Mouse (Mus musculus) erythroblast, embryonic 14.5 days (primary cell): ENCODE data around the gene Tfeb.

ENCODE experiments used
- GATA1 ChIP-seq: IDR thresholded peaks from 2 replicates; pipeline ENCODE4 v1.6.1; 2012; ENCODE audit warnings: low read length, inconsistent platforms, mixed read lengths
- TAL1 ChIP-seq: IDR thresholded peaks from 3 replicates; pipeline ENCODE4 v1.6.1; 2012; ENCODE audit warnings: low read length, inconsistent platforms, mixed read lengths

DNA sequence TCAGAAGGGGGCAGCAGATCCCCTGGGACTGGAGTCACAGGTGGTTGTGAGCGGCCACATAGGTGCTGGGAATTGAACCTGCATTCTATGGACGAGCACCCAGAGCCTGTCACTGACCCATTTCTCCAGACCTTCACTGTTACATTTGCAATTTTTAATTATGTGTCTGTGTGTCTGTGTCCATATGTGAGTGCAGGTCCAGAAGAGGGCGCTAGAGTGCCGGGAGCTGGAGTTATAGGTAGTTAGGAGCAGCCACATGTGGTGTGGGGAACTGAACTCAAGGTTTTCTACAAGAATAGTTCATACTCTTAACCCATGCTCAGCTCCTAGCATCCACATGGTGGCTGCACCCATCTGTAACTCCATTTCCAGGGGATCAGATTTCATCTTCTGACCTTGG lies 60.1 kb downstream of the Tfeb start:
- TF ChIP-seq TAL1: no peak
- no peak for TF ChIP-seq GATA1
